Mouse (Mus musculus) brain, embryonic 14.5 days (tissue): Measurements from ENCODE around the gene Mia2.

Experiments used
- CTCF ChIP-seq: fragments of 200-500 bp; IDR thresholded peaks from 2 replicates; pipeline ENCODE4 v1.5.1; 2012; ENCODE audit warnings: inconsistent platforms, mild to moderate bottlenecking, moderate library complexity, borderline replicate concordance; ENCODE audit not compliant: insufficient read depth, insufficient read length; ENCODE audit errors: extremely low read depth
- POLR2A ChIP-seq: fragments of 200-500 bp; IDR thresholded peaks from 2 replicates; pipeline ENCODE4 v1.6.1; 2012; ENCODE audit warnings: mild to moderate bottlenecking, inconsistent platforms, borderline replicate concordance; ENCODE audit not compliant: poor library complexity, insufficient read depth, insufficient read length, severe bottlenecking; ENCODE audit errors: extremely low read depth

DNA sequence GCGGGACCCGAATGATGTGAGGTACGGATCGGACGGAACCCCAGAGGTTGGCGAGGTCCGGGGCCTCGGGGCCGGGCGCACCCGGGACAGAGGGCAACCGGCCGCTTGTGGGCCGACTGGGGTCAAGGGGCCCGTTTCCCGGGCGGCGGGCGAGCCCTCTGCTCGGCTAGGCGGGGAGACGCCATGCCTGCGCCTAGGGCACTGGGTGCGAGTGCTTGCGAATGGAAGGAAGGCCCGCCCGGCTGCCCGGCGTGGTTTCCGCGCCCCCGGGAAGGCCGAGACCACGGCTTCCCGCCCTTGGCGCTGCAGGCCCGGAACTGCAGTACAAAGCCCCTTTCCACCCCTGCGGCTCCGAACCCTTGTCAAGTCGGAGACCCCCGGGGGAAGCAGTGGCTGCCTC lies 28.5 kb upstream of the Mia2 start:
- TF ChIP-seq POLR2A (no peak), CTCF (no peak)
